Mouse (Mus musculus) kidney, postnatal 0 days (tissue): Measurements from ENCODE around the gene Vmn1r167. TPM values are rescaled to one million over a fixed set of nuclear protein-coding genes. Genes with fewer than 3 reads are reported as not detected.
"Not testable (repeated sequence)": the region's sequence is repeated elsewhere in the genome, so short reads cannot be mapped to it uniquely, and the experiment has no call there.

Source experiments
- ATAC-seq: fragments of 200-750 bp; cut with Nextera tagmentation; replicated peaks from 2 replicates; pipeline ENCODE4 v1.8.0; 2017; ENCODE audit warnings: low read depth, moderate number of reproducible peaks, moderate TSS enrichment, moderate library complexity; ENCODE audit not compliant: low FRiP score
- DNase-seq: peaks from one replicate; pipeline ENCODE4 v3.0.0-alpha.2; 2016; ENCODE audit warnings: low spot score
- H3K27ac ChIP-seq: fragments of 300-500 bp; sonication (generic); 2 replicates; pipeline ENCODE4 v1.5.1; 2014; ENCODE audit warnings: mild to moderate bottlenecking
- H3K27me3 ChIP-seq: fragments of 300-500 bp; sonication (generic); 2 replicates; pipeline ENCODE4 v1.6.1; 2014; ENCODE audit warnings: low read length, mixed read lengths; ENCODE audit not compliant: insufficient read depth
- H3K36me3 ChIP-seq: fragments of 300-500 bp; sonication (generic); 2 replicates; pipeline ENCODE4 v1.6.1; 2014; ENCODE audit warnings: low read length, mixed read lengths; ENCODE audit not compliant: insufficient read depth
- H3K4me1 ChIP-seq: fragments of 300-500 bp; sonication (generic); replicated peaks from 2 replicates; pipeline ENCODE4 v1.6.1; 2014; ENCODE audit warnings: antibody characterized with exemption, low read length, mixed read lengths; ENCODE audit not compliant: insufficient read depth
- H3K4me2 ChIP-seq: fragments of 300-500 bp; sonication (generic); 2 replicates; pipeline ENCODE4 v1.6.1; 2014; ENCODE audit warnings: mild to moderate bottlenecking, low read length, moderate library complexity, mixed read lengths
- H3K4me3 ChIP-seq: fragments of 300-500 bp; sonication (generic); replicated peaks from 2 replicates; pipeline ENCODE4 v1.5.1; 2014; ENCODE audit warnings: low read depth, low read length
- H3K9ac ChIP-seq: fragments of 300-500 bp; sonication (generic); 2 replicates; pipeline ENCODE4 v1.6.1; 2014; ENCODE audit warnings: low read depth, low read length
- H3K9me3 ChIP-seq: fragments of 300-500 bp; sonication (generic); replicated peaks from 2 replicates; pipeline ENCODE4 v1.6.1; 2016; ENCODE audit warnings: low read length, inconsistent platforms, mixed read lengths
- WGBS: fragments of 180-500 bp; shearing (Covaris S2); extraction: QIAGEN DNeasy Blood & Tissue Kit; methylation state at CpG from one replicate; pipeline ENCODE4 v1.1.7; 2014; 5-methylcytosine and 5-hydroxymethylcytosine counted together
- polyA plus RNA-seq: library from polyadenylated mRNA; unstranded; fragments of >200 nt; fragmentation: Nextera tagmentation; extraction: Ambion mirVana; gene quantifications from 2 replicates; pipeline ENCODE4 v1.2.1, GENCODE M21; 2015

The Vmn1r167 gene
- not detected in 2 replicates for polyA plus RNA-seq

DNA sequence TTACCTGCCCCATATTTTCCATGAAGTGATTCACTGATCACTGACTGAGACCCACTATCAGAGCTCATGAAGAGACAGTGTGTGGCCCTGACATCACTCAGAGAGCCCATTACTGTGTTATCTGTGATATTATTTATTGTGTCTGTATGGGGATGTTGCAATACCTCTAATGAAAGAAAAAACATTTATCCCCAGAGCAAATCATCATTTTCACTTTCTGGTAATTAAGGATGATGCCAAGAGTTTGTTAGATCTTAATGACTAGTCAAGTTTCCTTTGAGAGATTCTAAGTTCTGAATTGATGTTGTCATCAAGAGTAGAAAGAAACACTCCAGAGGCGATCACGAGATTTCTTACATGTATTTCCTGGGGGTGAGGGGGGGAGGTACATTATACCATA, at the start of gene Vmn1r167:
Gene Vmn1r167 (minus strand): TSS at position 101 of the 400 bp plus-strand sequence.
- H3K9ac ChIP-seq, H3K27me3 ChIP-seq, H3K27ac ChIP-seq, H3K4me1 ChIP-seq, H3K4me2 ChIP-seq, DNase-seq, H3K36me3 ChIP-seq, H3K9me3 ChIP-seq, ATAC-seq, H3K4me3 ChIP-seq: not testable (repeated sequence)
- 90% methylated on average over 2 of the region's 2 CpGs for WGBS

- H3K4me2 ChIP-seq, H3K27me3 ChIP-seq, H3K4me3 ChIP-seq, H3K4me1 ChIP-seq, DNase-seq, H3K9me3 ChIP-seq, H3K36me3 ChIP-seq, H3K9ac ChIP-seq, H3K27ac ChIP-seq, ATAC-seq: not testable (repeated sequence)
- WGBS = no CpG with 5 or more reads among the region's 1 CpGs
These were observed 32.4 kb upstream of the Vmn1r167 start, which contains the start of gene Vmn1r168 for GRCm38 (mm10) chr7:23539432-23539831. Vmn1r168 (plus strand) TSS chr7:23539732.

DNA sequence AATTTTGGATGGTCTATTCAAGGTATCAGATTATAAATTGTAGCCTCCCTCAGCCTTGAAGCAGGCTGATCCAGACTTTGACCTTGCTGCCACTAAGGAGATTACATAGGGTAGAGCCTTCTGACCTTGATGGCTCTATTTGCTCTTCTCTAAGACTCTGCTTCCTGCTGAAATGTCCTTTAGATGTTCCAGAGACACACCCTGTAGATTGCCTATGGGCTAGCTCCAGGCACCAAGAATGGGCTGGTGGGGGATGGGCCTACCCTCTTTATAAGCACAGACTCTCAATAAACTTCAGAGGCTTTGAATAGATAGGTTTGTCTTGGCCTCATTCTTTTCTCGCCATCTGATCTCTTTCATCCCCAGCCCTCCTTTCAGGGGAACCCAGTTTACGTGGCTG, 34.1 kb downstream of the Vmn1r167 start:
- not testable (repeated sequence) for H3K27ac ChIP-seq, H3K9ac ChIP-seq, H3K36me3 ChIP-seq, H3K4me1 ChIP-seq, H3K4me2 ChIP-seq, H3K4me3 ChIP-seq, DNase-seq, H3K27me3 ChIP-seq, ATAC-seq, H3K9me3 ChIP-seq
- whole genome bisulfite sequencing = 71% methylated on average over 2 of the region's 2 CpGs

DNA sequence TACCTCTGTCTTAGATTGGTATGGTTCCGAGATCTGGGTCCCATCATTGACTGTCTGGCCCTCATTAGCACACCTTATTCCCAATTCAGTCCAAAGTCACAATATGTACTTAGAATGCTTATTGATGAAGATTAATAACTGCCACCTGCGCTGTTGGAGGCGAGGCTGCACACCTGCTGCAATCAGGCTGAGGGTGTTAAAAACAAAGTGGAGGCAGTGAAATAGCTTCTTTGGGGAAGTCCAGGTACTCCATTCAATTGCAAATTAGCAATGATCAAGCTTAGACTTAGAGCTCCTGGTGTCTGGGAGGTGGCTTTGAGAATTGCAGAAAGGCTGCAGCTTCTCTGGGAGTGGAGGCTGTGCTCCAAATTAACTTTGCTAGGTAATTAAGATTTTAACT, 36.2 kb downstream of the Vmn1r167 start:
- 61% methylated on average over 3 of the region's 3 CpGs for WGBS

DNA sequence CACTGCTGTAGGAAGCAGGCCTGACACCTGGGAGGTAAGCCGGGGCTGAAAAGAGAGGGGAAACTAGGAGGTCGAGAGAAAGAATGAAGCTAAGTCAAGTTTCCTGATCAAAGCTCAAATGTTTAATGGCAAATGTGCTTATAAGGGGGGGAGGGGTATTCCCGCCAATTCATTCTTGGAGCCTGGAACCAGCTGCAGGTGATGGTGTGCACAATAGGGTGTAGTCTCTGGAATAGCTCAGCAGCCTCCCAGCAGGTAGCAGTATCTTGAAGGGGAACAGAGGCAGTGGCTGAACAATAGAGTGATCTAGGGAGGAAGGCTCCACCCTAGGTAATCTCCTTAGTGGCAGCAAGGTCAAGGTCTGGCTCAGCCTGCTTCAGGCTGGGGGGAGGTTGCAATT, 36.8 kb downstream of the Vmn1r167 start:
- not testable (repeated sequence) for DNase-seq, H3K4me2 ChIP-seq, H3K9me3 ChIP-seq, H3K27ac ChIP-seq, H3K9ac ChIP-seq, ATAC-seq, H3K27me3 ChIP-seq, H3K4me1 ChIP-seq, H3K4me3 ChIP-seq, H3K36me3 ChIP-seq
- WGBS = 74% methylated on average over 3 of the region's 3 CpGs

More for the DNA sequence above, 36.2 kb downstream of the Vmn1r167 start:
- H3K4me3 ChIP-seq, H3K9me3 ChIP-seq, H3K9ac ChIP-seq, H3K27me3 ChIP-seq, DNase-seq, H3K36me3 ChIP-seq, H3K4me1 ChIP-seq, ATAC-seq, H3K4me2 ChIP-seq, H3K27ac ChIP-seq: not testable (repeated sequence)

Other genes starting within 250 kb of the Vmn1r167 start
- not detected in 2 replicates for gene Gm6902, start 228.3 kb downstream of the Vmn1r167 start, polyA plus RNA-seq
- not detected in 2 replicates for gene Nlrp4e, start 206.0 kb downstream of the Vmn1r167 start, polyA plus RNA-seq
- not detected in 2 replicates for gene Nlrp5, start 121.3 kb downstream of the Vmn1r167 start, polyA plus RNA-seq
- gene Vmn1r168, start 32.5 kb upstream of the Vmn1r167 start, polyA plus RNA-seq = not detected in 2 replicates
- gene Vmn1r169, start 68.3 kb upstream of the Vmn1r167 start, polyA plus RNA-seq = not detected in 2 replicates
- not detected in 2 replicates for gene Vmn1r170, start 99.0 kb upstream of the Vmn1r167 start, polyA plus RNA-seq
- not detected in 2 replicates for gene Vmn1r171, start 123.5 kb upstream of the Vmn1r167 start, polyA plus RNA-seq
- not detected in 2 replicates for gene Vmn1r172, start 151.1 kb upstream of the Vmn1r167 start, polyA plus RNA-seq
- gene Vmn1r173, start 193.5 kb upstream of the Vmn1r167 start, polyA plus RNA-seq = not detected in 2 replicates
- not detected in 2 replicates for gene Vmn1r174, start 245.1 kb upstream of the Vmn1r167 start, polyA plus RNA-seq